Mouse (Mus musculus): ENCODE data around the gene Slc16a5.

DNA sequence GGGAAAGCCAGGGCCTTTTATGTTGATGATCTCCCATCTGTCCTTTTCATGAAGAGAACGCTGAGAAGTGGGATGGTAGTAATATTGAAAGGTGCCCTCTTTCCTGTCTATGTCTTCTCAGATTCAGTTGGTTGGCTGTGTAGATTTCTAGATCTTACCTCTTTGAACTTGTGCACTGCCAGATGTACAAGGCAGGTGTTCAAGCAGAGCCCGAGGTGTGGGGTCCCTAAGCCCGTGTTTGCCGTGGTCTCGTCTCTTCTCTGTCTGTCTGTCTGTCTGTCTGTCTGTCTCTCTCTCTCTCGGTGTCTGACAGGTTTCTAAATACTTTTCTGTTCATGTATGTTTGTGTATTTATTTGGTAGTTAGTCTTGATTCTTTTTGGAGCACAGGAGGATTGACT is 36.6 kb upstream of the Slc16a5 start:
- TF ChIP-seq POLR2A (IDR thresholded peaks at IDR 0.05; ENCODE audit: low read depth, low read length) (no peak), CTCF (conservative IDR thresholded peaks at IDR 0.05; ENCODE audit: insufficient read depth, insufficient read length, low read depth, low read length) (no peak)
